Mouse (Mus musculus) midbrain, embryonic 13.5 days (tissue): Measurements from ENCODE around the gene Exoc7. TPM values are rescaled to one million over a fixed set of nuclear protein-coding genes. Genes with fewer than 3 reads are reported as not detected.
A peak's percentile ranks its signal among the peaks of the same experiment; 100 is the strongest.

ENCODE experiments used
- ATAC-seq: fragments of 200-750 bp; cut with Nextera tagmentation; 2 replicates; pipeline ENCODE4 v1.8.0; 2017; ENCODE audit warnings: mild to moderate bottlenecking, moderate TSS enrichment, moderate library complexity
- H3K27ac ChIP-seq: fragments of 300-500 bp; sonication (generic); 2 replicates; pipeline ENCODE4 v1.5.1; 2015; ENCODE audit warnings: inconsistent platforms, mild to moderate bottlenecking, moderate library complexity
- H3K27me3 ChIP-seq: fragments of 300-500 bp; sonication (generic); 2 replicates; pipeline ENCODE4 v1.6.1; 2015; ENCODE audit warnings: mild to moderate bottlenecking, inconsistent platforms
- H3K36me3 ChIP-seq: fragments of 300-500 bp; sonication (generic); 2 replicates; pipeline ENCODE4 v1.6.1; 2015; ENCODE audit warnings: mild to moderate bottlenecking, inconsistent platforms
- H3K4me1 ChIP-seq: fragments of 300-500 bp; sonication (generic); replicated peaks from 2 replicates; pipeline ENCODE4 v1.6.1; 2015; ENCODE audit warnings: inconsistent platforms
- H3K4me2 ChIP-seq: fragments of 300-500 bp; sonication (generic); replicated peaks from 2 replicates; pipeline ENCODE4 v1.6.1; 2015; ENCODE audit warnings: moderate library complexity, mild to moderate bottlenecking, inconsistent platforms
- H3K4me3 ChIP-seq: fragments of 300-500 bp; sonication (generic); replicated peaks from 2 replicates; pipeline ENCODE4 v1.5.1; 2015; ENCODE audit warnings: mild to moderate bottlenecking, inconsistent platforms
- H3K9ac ChIP-seq: fragments of 300-500 bp; sonication (generic); replicated peaks from 2 replicates; pipeline ENCODE4 v1.6.1; 2015; ENCODE audit warnings: mild to moderate bottlenecking, inconsistent platforms
- H3K9me3 ChIP-seq: fragments of 300-500 bp; sonication (generic); 2 replicates; pipeline ENCODE4 v1.6.1; 2016; ENCODE audit warnings: mild to moderate bottlenecking, inconsistent platforms
- WGBS: fragments of 180-500 bp; shearing (Covaris S2); methylation state at CpG from one replicate; pipeline ENCODE4 v1.1.7; 2015; 5-methylcytosine and 5-hydroxymethylcytosine counted together
- polyA plus RNA-seq: library from polyadenylated mRNA; unstranded; fragments of >200 nt; fragmentation: Nextera tagmentation; extraction: Ambion mirVana; gene quantifications from 2 replicates; pipeline ENCODE4 v1.2.1, GENCODE M21; 2015

Gene Exoc7
- polyA plus RNA-seq, 1 experiment from 2014 or later = 92.0 TPM

- no peak overlapping the region for H3K9ac ChIP-seq
- no peak overlapping the region for H3K27ac ChIP-seq
- no peak overlapping the region for H3K4me3 ChIP-seq
- ATAC-seq = no peak
- H3K9me3 ChIP-seq = no peaks in the 10 kb centered on the region
- 88% methylated on average over 3 of the region's 3 CpGs for WGBS
- no peaks in the 10 kb centered on the region for H3K27me3 ChIP-seq
- peaks cover 95% of the 10 kb centered on the region for H3K36me3 ChIP-seq
- H3K4me1 ChIP-seq = no peaks in the 10 kb centered on the region
- H3K4me2 ChIP-seq = no peak overlapping the region
Observed at GRCm38 (mm10) chr11:116253076-116253600, 53.9 kb downstream of the Exoc7 start.

DNA sequence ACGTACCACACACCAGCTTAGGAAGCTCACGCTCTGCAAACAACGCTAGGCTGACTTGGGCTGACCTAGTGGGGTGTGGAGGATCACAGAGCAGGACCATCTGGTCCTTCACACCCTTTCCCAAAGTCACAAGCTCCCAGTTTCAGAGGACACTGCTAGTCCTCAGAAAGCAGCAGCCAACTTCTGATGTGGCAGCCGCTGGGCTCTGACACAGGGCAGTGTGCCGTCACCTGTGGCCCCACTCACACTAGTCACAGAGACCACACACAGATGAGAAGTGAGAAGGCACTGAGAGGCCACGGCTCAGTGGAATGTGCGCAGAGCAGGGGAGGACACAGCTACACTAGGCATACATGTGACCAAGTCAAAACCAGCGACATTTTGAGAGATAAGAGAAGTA lies 56.1 kb downstream of the Exoc7 start:
- Histone ChIP-seq H3K4me3 (no peak overlapping the region), H3K27me3 (no peaks in the 10 kb centered on the region), H3K4me2 (no peak overlapping the region), H3K36me3 (peaks cover 98% of the 10 kb centered on the region), H3K27ac (no peak overlapping the region), H3K4me1 (no peaks in the 10 kb centered on the region), H3K9me3 (no peaks in the 10 kb centered on the region), H3K9ac (no peak overlapping the region)
- WGBS = 95% methylated on average over 8 of the region's 8 CpGs
- no peak for ATAC-seq

GRCm38 (mm10) chr11:116247502-116248222 lies 59.4 kb downstream of the Exoc7 start:
- no peaks in the 10 kb centered on the region for H3K4me1 ChIP-seq
- 86% methylated on average over 14 of the region's 14 CpGs for WGBS
- ATAC-seq = no peak

DNA sequence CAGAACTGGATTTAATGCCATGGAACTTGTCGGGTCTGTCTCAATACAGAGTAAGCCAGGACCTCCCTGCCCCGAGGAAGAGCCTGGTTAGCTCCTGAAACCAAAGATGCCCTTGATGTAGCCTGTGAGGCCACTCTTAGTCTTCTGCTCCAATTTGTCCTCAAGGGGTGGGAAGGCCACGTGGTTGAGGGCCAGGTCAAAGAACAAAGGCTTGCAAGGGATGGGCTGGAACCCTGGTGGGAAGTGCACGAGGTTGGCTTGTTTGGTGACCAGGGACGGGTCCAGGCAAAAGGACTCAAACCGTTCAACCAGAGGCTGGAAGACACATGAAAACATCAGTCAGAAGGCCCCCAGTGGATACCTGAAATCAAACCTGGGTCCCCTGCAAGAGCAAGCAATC lies 61.4 kb downstream of the Exoc7 start:
- no peak overlapping the region for H3K27ac ChIP-seq
- H3K9ac ChIP-seq = no peak overlapping the region
- no peak overlapping the region for H3K4me2 ChIP-seq
- H3K4me3 ChIP-seq = no peak overlapping the region
- WGBS = 74% methylated on average over 6 of the region's 6 CpGs
- H3K4me1 ChIP-seq = no peaks in the 10 kb centered on the region
- no peaks in the 10 kb centered on the region for H3K9me3 ChIP-seq
- ATAC-seq = no peak
- no peaks in the 10 kb centered on the region for H3K27me3 ChIP-seq
- H3K36me3 ChIP-seq = peaks cover 80% of the 10 kb centered on the region

More at GRCm38 (mm10) chr11:116247502-116248222, 59.4 kb downstream of the Exoc7 start:
- no peak overlapping the region for H3K27ac ChIP-seq
- H3K9ac ChIP-seq = no peak overlapping the region
- H3K27me3 ChIP-seq = no peaks in the 10 kb centered on the region
- no peak overlapping the region for H3K4me3 ChIP-seq
- H3K36me3 ChIP-seq = peaks cover 100% of the 10 kb centered on the region
- no peaks in the 10 kb centered on the region for H3K9me3 ChIP-seq
- no peak overlapping the region for H3K4me2 ChIP-seq

- Histone ChIP-seq H3K27ac (no peak overlapping the region), H3K4me3 (no peak overlapping the region), H3K36me3 (peaks cover 70% of the 10 kb centered on the region), H3K4me1 (peaks cover 4% of the 10 kb centered on the region; the same call in 1 of the 2 replicates), H3K9me3 (no peaks in the 10 kb centered on the region), H3K4me2 (no peak overlapping the region), H3K9ac (no peak overlapping the region), H3K27me3 (no peaks in the 10 kb centered on the region)
- no peak for ATAC-seq
- 91% methylated on average over 8 of the region's 8 CpGs for WGBS
Observed at GRCm38 (mm10) chr11:116244580-116244979, 62.5 kb downstream of the Exoc7 start.

- no peak overlapping the region for H3K4me3 ChIP-seq
- peaks cover 10% of the 10 kb centered on the region; the same call in 1 of the 2 replicates for H3K4me1 ChIP-seq
- 54% methylated on average over 12 of the region's 12 CpGs for whole genome bisulfite sequencing
- H3K27me3 ChIP-seq = peaks cover 20% of the 10 kb centered on the region
- peaks cover 42% of the 10 kb centered on the region for H3K36me3 ChIP-seq
- H3K9ac ChIP-seq = 0 out of 2 replicates have a peak overlapping the region, but pooled peaks have one; percentile 12
- ATAC-seq = no peak
- H3K4me2 ChIP-seq = no peak overlapping the region
- no peak overlapping the region for H3K27ac ChIP-seq
- no peaks in the 10 kb centered on the region for H3K9me3 ChIP-seq
Observed at GRCm38 (mm10) chr11:116241744-116242235, 65.2 kb downstream of the Exoc7 start.

DNA sequence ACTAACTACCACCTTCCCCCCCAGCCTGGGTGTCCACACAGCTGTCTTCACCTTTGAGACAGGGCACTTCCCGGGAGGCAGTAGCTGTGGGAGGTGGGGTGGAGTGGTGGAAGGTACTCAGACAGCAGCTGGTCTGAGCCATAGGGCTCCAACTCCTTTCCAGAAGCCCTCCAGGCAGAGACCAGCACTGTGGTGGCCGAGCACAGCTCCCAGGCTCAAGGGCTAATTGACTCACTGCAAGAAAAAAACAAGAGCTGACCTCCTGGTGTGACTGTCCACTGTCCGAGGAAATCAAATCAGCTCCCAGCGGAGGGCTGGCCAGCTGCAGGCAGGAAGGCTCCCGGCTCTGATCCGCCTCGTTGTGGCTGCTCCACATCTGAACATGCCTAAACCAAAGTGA lies 67.2 kb downstream of the Exoc7 start:
- Histone ChIP-seq H3K4me2 (no peak overlapping the region), H3K27me3 (peaks cover 20% of the 10 kb centered on the region), H3K9ac (no peak overlapping the region), H3K27ac (no peak overlapping the region), H3K9me3 (no peaks in the 10 kb centered on the region), H3K4me1 (peaks cover 10% of the 10 kb centered on the region; the same call in 1 of the 2 replicates), H3K36me3 (peaks cover 22% of the 10 kb centered on the region), H3K4me3 (no peak overlapping the region)
- ATAC-seq = no peak
- WGBS = 12% methylated on average over 7 of the region's 7 CpGs

Other genes starting within 250 kb of the Exoc7 start
- 1.2 TPM in 2 replicates for gene Unc13d, start 229.3 kb downstream of the Exoc7 start, polyA plus RNA-seq
- 128 and 132 TPM in 2 replicates for gene Wbp2, start 220.2 kb downstream of the Exoc7 start, polyA plus RNA-seq
- gene Trim47, start 180.0 kb downstream of the Exoc7 start, polyA plus RNA-seq = 2.0 and 3.4 TPM in 2 replicates
- 1.3 and 1.8 TPM in 2 replicates for gene Trim65, start 176.1 kb downstream of the Exoc7 start, polyA plus RNA-seq
- 76.2 and 78.3 TPM in 2 replicates for gene Mrpl38, start 168.4 kb downstream of the Exoc7 start, polyA plus RNA-seq
- gene Fbf1, start 139.1 kb downstream of the Exoc7 start, polyA plus RNA-seq = 69.1 and 76.5 TPM in 2 replicates
- 78.4 and 88.2 TPM in 2 replicates for gene Ten1, start 108.4 kb downstream of the Exoc7 start, polyA plus RNA-seq
- 50.3 and 51.0 TPM in 2 replicates for gene Acox1, start 108.2 kb downstream of the Exoc7 start, polyA plus RNA-seq
- gene Evpl, start 69.2 kb downstream of the Exoc7 start, polyA plus RNA-seq = 0.28 and 0.30 TPM in 2 replicates
- gene Srp68, start 33.0 kb downstream of the Exoc7 start, polyA plus RNA-seq = 63.4 and 68.5 TPM in 2 replicates
- gene Galr2, start 26.3 kb downstream of the Exoc7 start, polyA plus RNA-seq = 0.22 and 0.26 TPM in 2 replicates
- 6.2 and 12.4 TPM in 2 replicates for gene Foxj1, start 28.2 kb upstream of the Exoc7 start, polyA plus RNA-seq
- gene Rnf157, start 105.8 kb upstream of the Exoc7 start, polyA plus RNA-seq = 25.7 and 31.3 TPM in 2 replicates
- 47.7 and 50.3 TPM in 2 replicates for gene Ubald2, start 126.9 kb upstream of the Exoc7 start, polyA plus RNA-seq
- not detected in 2 replicates for gene Qrich2, start 159.0 kb upstream of the Exoc7 start, polyA plus RNA-seq
- 175 and 187 TPM in 2 replicates for gene Prpsap1, start 187.0 kb upstream of the Exoc7 start, polyA plus RNA-seq
- gene Sphk1, start 223.7 kb upstream of the Exoc7 start, polyA plus RNA-seq = 3.1 and 3.2 TPM in 2 replicates